Mouse (Mus musculus) midbrain, embryonic 11.5 days (tissue): ENCODE data around the gene Vps35l. TPM values are rescaled to one million over a fixed set of nuclear protein-coding genes. Genes with fewer than 3 reads are reported as not detected.
A peak's percentile ranks its signal among the peaks of the same experiment; 100 is the strongest.

ENCODE experiments used
- ATAC-seq: fragments of 200-750 bp; cut with Nextera tagmentation; 2 replicates; pipeline ENCODE4 v1.8.0; 2017; ENCODE audit warnings: moderate TSS enrichment, moderate library complexity; ENCODE audit not compliant: low FRiP score
- DNase-seq: peaks from one replicate; pipeline ENCODE4 v3.0.0; 2015; ENCODE audit warnings: low spot score; ENCODE audit errors: missing footprints
- H3K27ac ChIP-seq: fragments of 300-500 bp; sonication (generic); 2 replicates; pipeline ENCODE4 v1.5.1; 2014; ENCODE audit warnings: low read depth, low read length
- H3K27me3 ChIP-seq: fragments of 300-500 bp; sonication (generic); 2 replicates; pipeline ENCODE4 v1.6.1; 2014; ENCODE audit warnings: mild to moderate bottlenecking, low read length, moderate library complexity, mixed read lengths; ENCODE audit not compliant: control insufficient read depth, insufficient read depth
- H3K36me3 ChIP-seq: fragments of 300-500 bp; sonication (generic); 2 replicates; pipeline ENCODE4 v1.6.1; 2014; ENCODE audit warnings: mild to moderate bottlenecking, low read length, moderate library complexity, mixed read lengths; ENCODE audit not compliant: control insufficient read depth, insufficient read depth
- H3K4me1 ChIP-seq: fragments of 300-500 bp; sonication (generic); 2 replicates; pipeline ENCODE4 v1.6.1; 2014; ENCODE audit warnings: low read length; ENCODE audit not compliant: control insufficient read depth, insufficient read depth
- H3K4me2 ChIP-seq: fragments of 300-500 bp; sonication (generic); 2 replicates; pipeline ENCODE4 v1.6.1; 2014; ENCODE audit warnings: mild to moderate bottlenecking, moderate library complexity
- H3K4me3 ChIP-seq: fragments of 300-500 bp; sonication (generic); 2 replicates; pipeline ENCODE4 v1.5.1; 2014; ENCODE audit warnings: low read depth, low read length
- H3K9ac ChIP-seq: fragments of 300-500 bp; sonication (generic); 2 replicates; pipeline ENCODE4 v1.6.1; 2014; ENCODE audit warnings: low read length
- H3K9me3 ChIP-seq: fragments of 300-500 bp; sonication (generic); 2 replicates; pipeline ENCODE4 v1.6.1; 2016; ENCODE audit warnings: low read length; ENCODE audit not compliant: control insufficient read depth
- WGBS: fragments of 180-500 bp; shearing (Covaris S2); extraction: QIAGEN DNeasy Blood & Tissue Kit; methylation state at CpG from one replicate; pipeline ENCODE4 v1.1.7; 2014; 5-methylcytosine and 5-hydroxymethylcytosine counted together
- polyA plus RNA-seq: library from polyadenylated mRNA; unstranded; fragments of >200 nt; fragmentation: Nextera tagmentation; extraction: Ambion mirVana; gene quantifications from 2 replicates; pipeline ENCODE4 v1.2.1, GENCODE M21; 2014

Vps35l gene
- polyA plus RNA-seq, 1 experiment from 2014 or later: 74.2 TPM

GRCm38 (mm10) chr7:118887303-118888055 lies 147.5 kb downstream of the Vps35l start:
- no peaks in the 10 kb centered on the region for H3K27me3 ChIP-seq
- WGBS: 24% methylated on average over 6 of the region's 6 CpGs
- H3K4me3 ChIP-seq: no peak overlapping the region
- no peaks in the 10 kb centered on the region for H3K9me3 ChIP-seq
- no peak overlapping the region for H3K4me2 ChIP-seq
- no peak overlapping the region for H3K27ac ChIP-seq
- peaks cover 15% of the 10 kb centered on the region for H3K4me1 ChIP-seq
- DNase-seq (peak; percentile 90), ATAC-seq (peak; percentile 45; the same call in 1 of the 2 replicates)
- no peaks in the 10 kb centered on the region for H3K36me3 ChIP-seq
- no peak overlapping the region for H3K9ac ChIP-seq

- Histone ChIP-seq H3K9ac (no peak overlapping the region), H3K4me1 (peaks cover 15% of the 10 kb centered on the region), H3K4me2 (no peak overlapping the region), H3K9me3 (no peaks in the 10 kb centered on the region), H3K4me3 (no peak overlapping the region), H3K27me3 (no peaks in the 10 kb centered on the region), H3K36me3 (no peaks in the 10 kb centered on the region), H3K27ac (no peak overlapping the region)
- DNase-seq (no peak), ATAC-seq (peak; percentile 61)
- 9% methylated on average over 3 of the region's 3 CpGs for WGBS
Measured at GRCm38 (mm10) chr7:118889046-118889680, 149.1 kb downstream of the Vps35l start.

Other genes with a start within 250 kb of the Vps35l start
- gene Itpripl2, start 248.3 kb upstream of the Vps35l start, polyA plus RNA-seq: 0.72 and 0.77 TPM in 2 replicates
- gene Coq7, start 206.9 kb upstream of the Vps35l start, polyA plus RNA-seq: 99.6 and 111 TPM in 2 replicates
- 9.8 and 10.3 TPM in 2 replicates for gene Tmc7, start 155.5 kb upstream of the Vps35l start, polyA plus RNA-seq
- gene Tmc5, start 142.9 kb upstream of the Vps35l start, polyA plus RNA-seq: 0.14 and 0.19 TPM in 2 replicates
- gene Gde1, start 34.4 kb upstream of the Vps35l start, polyA plus RNA-seq: 99.7 and 104 TPM in 2 replicates
- gene Ccp110, start 27.7 kb upstream of the Vps35l start, polyA plus RNA-seq: 24.0 and 25.7 TPM in 2 replicates
- gene Iqck, start 115.5 kb downstream of the Vps35l start, polyA plus RNA-seq: 3.1 and 3.2 TPM in 2 replicates
- gene Knop1, start 116.0 kb downstream of the Vps35l start, polyA plus RNA-seq: 109 and 118 TPM in 2 replicates